Mouse (Mus musculus) right cerebral cortex, postnatal 25 days (tissue): ENCODE results near the gene Tnfrsf17.
"Not testable (repeated sequence)": the region's sequence is repeated elsewhere in the genome, so short reads cannot be mapped to it uniquely, and the experiment has no call there.

Source experiments
- DNase-seq: peaks from one replicate; pipeline ENCODE4 v3.0.0; 2022

Gene Tnfrsf17

GRCm38 (mm10) chr16:11343292-11343815, 29.7 kb downstream of the Tnfrsf17 start:
- no peak for DNase-seq

GRCm38 (mm10) chr16:11351903-11352302, 38.3 kb downstream of the Tnfrsf17 start:
- no peak for DNase-seq

GRCm38 (mm10) chr16:11359173-11359572, 45.6 kb downstream of the Tnfrsf17 start:
- no peak for DNase-seq

GRCm38 (mm10) chr16:11359919-11360318, 46.3 kb downstream of the Tnfrsf17 start:
- no peak for DNase-seq

DNA sequence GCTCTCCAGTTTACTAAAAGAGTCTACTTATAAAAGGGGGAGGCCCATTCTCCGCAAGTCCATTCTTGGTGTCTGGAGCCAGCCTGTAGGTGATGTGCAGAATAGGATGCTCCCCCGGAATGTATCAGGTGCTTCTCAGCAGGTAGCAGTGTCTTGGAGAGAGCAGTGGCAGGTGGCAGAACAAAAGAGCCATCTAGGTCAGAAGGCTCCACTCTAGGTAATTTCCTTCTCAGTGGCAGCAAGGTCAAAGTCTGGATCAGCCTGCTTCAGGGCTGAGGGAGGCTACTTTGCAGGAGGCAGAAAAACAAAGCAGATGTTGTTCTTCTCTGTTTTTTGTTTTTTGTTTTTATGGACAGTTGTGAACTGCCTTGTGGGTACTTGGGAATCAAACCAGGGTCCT, 47.0 kb downstream of the Tnfrsf17 start:
- not testable (repeated sequence) for DNase-seq

GRCm38 (mm10) chr16:11365626-11366025, 52.0 kb downstream of the Tnfrsf17 start:
- no peak for DNase-seq

DNA sequence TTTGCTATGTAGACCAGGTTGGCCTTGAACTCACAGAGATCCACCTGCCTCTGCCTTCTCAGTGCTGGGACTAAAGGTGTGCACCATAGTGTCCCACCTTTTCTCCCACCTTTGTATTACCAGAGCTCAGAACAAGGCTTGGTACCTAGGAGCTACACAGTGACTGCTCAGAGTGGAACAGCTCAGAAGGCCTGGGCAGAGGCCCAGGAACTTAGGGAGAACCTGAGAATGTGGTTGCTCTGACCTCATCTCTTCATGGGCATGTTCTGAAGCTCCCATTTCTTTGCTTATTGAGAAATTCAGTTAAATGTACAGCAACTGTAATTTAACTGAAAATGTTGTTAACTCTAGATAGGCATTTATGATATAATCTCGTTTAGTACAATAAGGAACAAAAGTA, 53.2 kb downstream of the Tnfrsf17 start:
- no peak for DNase-seq

DNA sequence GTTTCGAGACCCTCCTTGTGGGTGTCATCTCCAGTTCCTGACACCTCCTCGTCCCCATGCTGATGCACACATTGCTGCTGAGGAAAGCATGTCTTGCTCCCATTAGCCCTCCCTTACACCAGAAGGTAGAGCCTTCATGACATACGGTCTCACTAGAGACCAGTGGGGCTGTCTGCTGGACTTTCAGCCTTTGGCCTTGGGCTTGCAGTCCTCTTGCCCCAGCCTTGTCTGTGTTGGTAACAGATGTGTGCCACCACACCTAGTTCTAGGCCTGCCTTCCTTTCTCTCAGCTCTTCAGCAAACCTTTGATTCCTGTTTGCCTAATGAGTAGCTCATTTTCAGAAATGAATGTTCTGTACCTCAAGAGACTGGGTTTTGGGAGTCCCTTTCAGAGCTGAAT, 54.8 kb downstream of the Tnfrsf17 start:
- DNase-seq = no peak

DNA sequence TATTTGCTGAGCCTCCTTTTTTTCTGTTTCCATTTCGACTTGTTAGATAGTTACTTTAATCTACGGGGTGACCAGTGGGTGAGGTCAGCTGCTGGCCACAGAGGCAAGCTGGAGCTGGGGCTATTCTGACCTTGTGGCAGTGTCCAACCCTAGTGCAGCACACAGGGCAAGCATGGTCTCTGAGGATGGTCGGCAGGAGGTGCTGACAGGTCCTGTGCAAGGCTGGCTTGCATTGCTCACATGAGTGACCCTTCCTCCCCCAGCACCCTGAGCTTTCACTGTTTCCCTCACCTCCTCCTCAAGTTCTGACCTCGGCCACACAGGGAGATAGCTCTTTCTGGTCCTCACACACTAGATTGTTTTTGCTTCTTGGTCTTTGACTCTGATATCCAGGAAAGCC, 55.5 kb downstream of the Tnfrsf17 start:
- no peak for DNase-seq

- no peak for DNase-seq
These were observed 56.0 kb downstream of the Tnfrsf17 start for GRCm38 (mm10) chr16:11369642-11370041.
